Mouse (Mus musculus): ENCODE measurements around the gene Gm49325. TPM values are rescaled to one million over a fixed set of nuclear protein-coding genes. Genes with fewer than 3 reads are reported as not detected.

Gene Gm49325
- total RNA-seq, 2 experiments from 2014 or later = 10.0 to 11.4 TPM

GRCm38 (mm10) chr10:77626036-77626435 is 20.0 kb downstream of the Gm49325 start:
- DNase-seq = no peak

- no peak for DNase-seq
These were observed 20.6 kb downstream of the Gm49325 start for GRCm38 (mm10) chr10:77626591-77626990.

GRCm38 (mm10) chr10:77627497-77627896 is 21.5 kb downstream of the Gm49325 start:
- peak; percentile 82 for DNase-seq

- no peak for DNase-seq
These were observed 23.2 kb downstream of the Gm49325 start for GRCm38 (mm10) chr10:77629163-77629562.

GRCm38 (mm10) chr10:77629970-77630369 is 24.0 kb downstream of the Gm49325 start:
- DNase-seq = no peak

GRCm38 (mm10) chr10:77634016-77634415 is 28.0 kb downstream of the Gm49325 start:
- no peak for DNase-seq

GRCm38 (mm10) chr10:77634452-77635231 is 28.6 kb downstream of the Gm49325 start:
- no peak for DNase-seq

GRCm38 (mm10) chr10:77636234-77636922 is 30.4 kb downstream of the Gm49325 start:
- DNase-seq = no peak

- DNase-seq = no peak
These were observed 33.0 kb downstream of the Gm49325 start for GRCm38 (mm10) chr10:77638956-77639355.

- no peak for DNase-seq
These were observed 37.2 kb downstream of the Gm49325 start for GRCm38 (mm10) chr10:77643160-77643559.

GRCm38 (mm10) chr10:77645571-77645970 is 39.6 kb downstream of the Gm49325 start:
- DNase-seq = no peak

GRCm38 (mm10) chr10:77647461-77647860 is 41.5 kb downstream of the Gm49325 start:
- DNase-seq = no peak

GRCm38 (mm10) chr10:77647901-77648300 is 41.9 kb downstream of the Gm49325 start:
- no peak for DNase-seq

GRCm38 (mm10) chr10:77652046-77652445 is 46.0 kb downstream of the Gm49325 start:
- DNase-seq = no peak

GRCm38 (mm10) chr10:77658286-77658994 is 52.4 kb downstream of the Gm49325 start:
- DNase-seq = no peak

GRCm38 (mm10) chr10:77663949-77664665 is 58.1 kb downstream of the Gm49325 start:
- no peak for DNase-seq

- no peak for DNase-seq
These were observed 60.3 kb downstream of the Gm49325 start for GRCm38 (mm10) chr10:77666342-77666741.

- DNase-seq = no peak
These were observed 61.4 kb downstream of the Gm49325 start for GRCm38 (mm10) chr10:77667402-77667801.

GRCm38 (mm10) chr10:77670710-77671109 is 64.7 kb downstream of the Gm49325 start:
- DNase-seq = no peak

GRCm38 (mm10) chr10:77671519-77671918 is 65.5 kb downstream of the Gm49325 start:
- DNase-seq = no peak

GRCm38 (mm10) chr10:77673765-77674164 is 67.8 kb downstream of the Gm49325 start:
- no peak for DNase-seq

- no peak for DNase-seq
These were observed 71.6 kb downstream of the Gm49325 start for GRCm38 (mm10) chr10:77677562-77677961.
